Mouse (Mus musculus) cortical plate, adult 2 months (tissue): ENCODE results near the gene Igsf8. TPM values are rescaled to one million over a fixed set of nuclear protein-coding genes. Genes with fewer than 3 reads are reported as not detected.

Experiments used
- H3K27ac ChIP-seq: fragments of 200-500 bp; 2 replicates; pipeline ENCODE4 v1.5.1; 2012; ENCODE audit warnings: low read length, control low read depth, inconsistent platforms; ENCODE audit not compliant: insufficient read depth
- H3K4me1 ChIP-seq: fragments of 200-500 bp; 2 replicates; pipeline ENCODE4 v1.6.1; 2011; ENCODE audit warnings: low read length; ENCODE audit not compliant: control insufficient read depth, insufficient read depth
- H3K4me3 ChIP-seq: fragments of 200-500 bp; 2 replicates; pipeline ENCODE4 v1.5.1; 2011; ENCODE audit warnings: mild to moderate bottlenecking, low read length, control low read depth; ENCODE audit not compliant: insufficient read depth
- CTCF ChIP-seq: fragments of 200-500 bp; IDR thresholded peaks from 2 replicates; pipeline ENCODE4 v1.5.1; 2011; ENCODE audit warnings: mild to moderate bottlenecking, control low read depth, low read length; ENCODE audit not compliant: insufficient read depth; ENCODE audit errors: extremely low read depth
- POLR2A ChIP-seq: fragments of 200-500 bp; IDR thresholded peaks from 2 replicates; pipeline ENCODE4 v1.6.1; 2011; ENCODE audit warnings: mild to moderate bottlenecking, low read length, control low read depth; ENCODE audit not compliant: insufficient read depth; ENCODE audit errors: extremely low read depth
- polyA plus RNA-seq: library from polyadenylated mRNA; depleted of rRNA; stranded (reverse); fragments of >200 nt; gene quantifications from 2 replicates; pipeline ENCODE4 v1.2.3, GENCODE M21; 2012

The Igsf8 gene
- polyA plus RNA-seq, 1 experiment = 318 TPM

GRCm38 (mm10) chr1:172331422-172331947 lies 70.0 kb downstream of the Igsf8 start:
- TF ChIP-seq POLR2A (no peak; the same call in 1 of the 2 replicates), CTCF (no peak)
- Histone ChIP-seq H3K4me1 (peaks cover 5% of the 10 kb centered on the region), H3K27ac (no peak overlapping the region), H3K4me3 (no peak overlapping the region)

GRCm38 (mm10) chr1:172332925-172333324 lies 71.5 kb downstream of the Igsf8 start:
- TF ChIP-seq POLR2A (no peak), CTCF (no peak)
- Histone ChIP-seq H3K4me3 (no peak overlapping the region), H3K4me1 (peaks cover 5% of the 10 kb centered on the region), H3K27ac (no peak overlapping the region)

GRCm38 (mm10) chr1:172333512-172333911 lies 72.1 kb downstream of the Igsf8 start:
- no peak overlapping the region for H3K4me3 ChIP-seq
- H3K4me1 ChIP-seq = peaks cover 5% of the 10 kb centered on the region
- TF ChIP-seq CTCF (peak; percentile 56), POLR2A (no peak)
- no peak overlapping the region for H3K27ac ChIP-seq

GRCm38 (mm10) chr1:172335804-172336203 lies 74.4 kb downstream of the Igsf8 start:
- no peak for TF ChIP-seq CTCF
- TF ChIP-seq POLR2A = no peak
- Histone ChIP-seq H3K27ac (no peak overlapping the region), H3K4me3 (no peak overlapping the region), H3K4me1 (peaks cover 2% of the 10 kb centered on the region; the same call in 1 of the 2 replicates)

- H3K4me3 ChIP-seq = no peak overlapping the region
- TF ChIP-seq CTCF = no peak
- TF ChIP-seq POLR2A = no peak
- H3K4me1 ChIP-seq = peaks cover 2% of the 10 kb centered on the region; the same call in 1 of the 2 replicates
- H3K27ac ChIP-seq = no peak overlapping the region
These were observed 76.2 kb downstream of the Igsf8 start for GRCm38 (mm10) chr1:172337411-172338185.

- peak within 1 kb of the TSS; percentile 63 for H3K27ac ChIP-seq
- peak within 1 kb of the TSS; percentile 41 for H3K4me3 ChIP-seq
- TF ChIP-seq CTCF (no peak), POLR2A (peak; percentile 42; the same call in 1 of the 2 replicates)
- H3K4me1 ChIP-seq = peaks cover 2% of the 10 kb centered on the region; the same call in 1 of the 2 replicates
These were observed 79.4 kb downstream of the Igsf8 start, which contains the start of gene Kcnj10 for GRCm38 (mm10) chr1:172340729-172341321. Kcnj10 (plus strand) TSS chr1:172341210.

GRCm38 (mm10) chr1:172341386-172341785 lies 79.9 kb downstream of the Igsf8 start:
- H3K27ac ChIP-seq = peak overlapping the region; percentile 63
- TF ChIP-seq CTCF (no peak), POLR2A (no peak)
- H3K4me1 ChIP-seq = peaks cover 2% of the 10 kb centered on the region; the same call in 1 of the 2 replicates
- H3K4me3 ChIP-seq = peak overlapping the region; percentile 41

GRCm38 (mm10) chr1:172342729-172343128 lies 81.3 kb downstream of the Igsf8 start:
- Histone ChIP-seq H3K4me1 (peaks cover 2% of the 10 kb centered on the region; the same call in 1 of the 2 replicates), H3K27ac (no peak overlapping the region; the same call in 1 of the 2 replicates), H3K4me3 (peak overlapping the region; percentile 41)
- TF ChIP-seq POLR2A = peak; percentile 17; the same call in 1 of the 2 replicates
- TF ChIP-seq CTCF = no peak

GRCm38 (mm10) chr1:172343914-172344313 lies 82.5 kb downstream of the Igsf8 start:
- peaks cover 2% of the 10 kb centered on the region; the same call in 1 of the 2 replicates for H3K4me1 ChIP-seq
- H3K27ac ChIP-seq = peak overlapping the region; percentile 78
- H3K4me3 ChIP-seq = peak overlapping the region; percentile 5; the same call in 1 of the 2 replicates
- TF ChIP-seq CTCF (no peak), POLR2A (no peak)
